Mouse (Mus musculus) retina, postnatal 7 days (tissue): ENCODE results near the gene Psenen.

Source experiments
- DNase-seq: peaks from one replicate; pipeline ENCODE4 v3.0.0-alpha.2; 2012; ENCODE audit warnings: low read depth, low spot score

Psenen gene

GRCm38 (mm10) chr7:30563117-30563905 lies at the start of gene Psenen, which contains the start of the genes U2af1l4 and Gm49396:
Gene Psenen, minus strand, starts transcription at chr7:30563627.
Gene U2af1l4, plus strand, starts transcription at chr7:30563301.
Gene Gm49396, plus strand, starts transcription at chr7:30563344.
- peak; percentile 99 for DNase-seq

GRCm38 (mm10) chr7:30612654-30613402 lies 49.4 kb upstream of the Psenen start, which contains the start of gene Upk1a:
Gene Upk1a, minus strand, starts transcription at chr7:30612847.
- DNase-seq: no peak

GRCm38 (mm10) chr7:30610043-30610442 lies 46.6 kb upstream of the Psenen start:
- no peak for DNase-seq

- DNase-seq: no peak
Observed at GRCm38 (mm10) chr7:30608476-30608875, 45.0 kb upstream of the Psenen start.

GRCm38 (mm10) chr7:30607706-30608309 lies 44.4 kb upstream of the Psenen start:
- no peak for DNase-seq

GRCm38 (mm10) chr7:30604944-30605343 lies 41.5 kb upstream of the Psenen start:
- DNase-seq: no peak

GRCm38 (mm10) chr7:30604424-30604823 lies 41.0 kb upstream of the Psenen start:
- no peak for DNase-seq

GRCm38 (mm10) chr7:30602583-30602982 lies 39.2 kb upstream of the Psenen start:
- no peak for DNase-seq

- no peak for DNase-seq
Observed at GRCm38 (mm10) chr7:30600651-30601050, 37.2 kb upstream of the Psenen start.

- peak; percentile 83 for DNase-seq
Observed at GRCm38 (mm10) chr7:30599933-30600353, 36.5 kb upstream of the Psenen start.

- DNase-seq: no peak
Observed at GRCm38 (mm10) chr7:30598786-30599185, 35.4 kb upstream of the Psenen start, which contains the start of gene Zbtb32. Gene Zbtb32, minus strand, starts transcription at chr7:30598909.

GRCm38 (mm10) chr7:30596811-30597210 lies 33.4 kb upstream of the Psenen start:
- no peak for DNase-seq

- no peak for DNase-seq
Observed at GRCm38 (mm10) chr7:30596093-30596492, 32.7 kb upstream of the Psenen start.

- DNase-seq: no peak
Observed at GRCm38 (mm10) chr7:30594510-30595024, 31.1 kb upstream of the Psenen start.

GRCm38 (mm10) chr7:30593579-30594509 lies 30.4 kb upstream of the Psenen start:
- DNase-seq: no peak

GRCm38 (mm10) chr7:30592772-30593423 lies 29.5 kb upstream of the Psenen start:
- DNase-seq: no peak

- no peak for DNase-seq
Observed at GRCm38 (mm10) chr7:30591605-30591951, 28.2 kb upstream of the Psenen start.

- DNase-seq: no peak
Observed at GRCm38 (mm10) chr7:30590927-30591604, 27.6 kb upstream of the Psenen start.

- DNase-seq: peak; percentile 82
Observed at GRCm38 (mm10) chr7:30589435-30590301, 26.2 kb upstream of the Psenen start.
